Mouse (Mus musculus) embryo, embryonic 11.5 days (tissue): ENCODE data around the gene Serpina11.

Experiments used
- DNase-seq: peaks from one replicate; pipeline ENCODE4 v3.0.0-alpha.2; 2012; ENCODE audit warnings: low read depth, low spot score

The Serpina11 gene

DNA sequence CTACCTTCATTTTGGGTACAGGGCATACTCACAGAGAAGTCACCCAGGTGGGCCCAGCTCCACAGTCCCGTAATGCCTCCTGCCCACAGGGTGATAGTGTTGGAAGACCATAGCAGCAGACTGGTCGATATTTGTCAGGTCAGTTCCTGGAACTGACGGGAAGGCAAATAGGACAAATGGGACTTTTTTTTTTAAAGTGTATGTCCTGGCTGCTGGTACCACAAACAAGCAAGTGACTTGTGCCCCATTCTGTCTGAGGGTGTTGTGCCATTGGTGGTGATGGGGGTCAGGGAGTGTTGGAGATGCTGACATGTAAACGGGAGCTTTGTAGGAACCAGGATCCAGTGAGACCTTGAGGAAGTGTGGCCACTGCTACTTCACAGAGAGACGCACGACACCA is at the start of gene Serpina11:
TSS of gene Serpina11 (minus strand) at position 101 of the 400 bp plus-strand sequence.
- no peak for DNase-seq

DNA sequence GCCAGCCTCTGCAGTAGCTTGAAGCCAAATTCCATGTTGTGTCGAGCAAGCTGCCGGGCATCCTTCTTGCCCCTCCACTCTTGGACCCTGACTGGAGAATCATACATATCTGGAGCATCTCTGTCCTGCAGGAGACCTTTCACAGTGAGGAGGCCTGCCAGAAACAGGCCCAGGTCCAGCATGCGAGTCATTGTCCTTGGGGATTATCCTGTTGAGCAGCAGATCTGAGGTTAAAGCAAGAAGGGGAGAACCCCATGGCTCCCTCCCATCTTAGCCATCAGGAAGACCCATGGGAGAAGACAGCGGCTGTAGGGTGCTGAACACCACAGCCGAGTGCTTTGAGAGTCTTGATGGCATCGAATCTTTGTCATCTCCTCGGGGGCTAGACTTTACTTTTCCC is 48.4 kb upstream of the Serpina11 start:
- no peak for DNase-seq

DNA sequence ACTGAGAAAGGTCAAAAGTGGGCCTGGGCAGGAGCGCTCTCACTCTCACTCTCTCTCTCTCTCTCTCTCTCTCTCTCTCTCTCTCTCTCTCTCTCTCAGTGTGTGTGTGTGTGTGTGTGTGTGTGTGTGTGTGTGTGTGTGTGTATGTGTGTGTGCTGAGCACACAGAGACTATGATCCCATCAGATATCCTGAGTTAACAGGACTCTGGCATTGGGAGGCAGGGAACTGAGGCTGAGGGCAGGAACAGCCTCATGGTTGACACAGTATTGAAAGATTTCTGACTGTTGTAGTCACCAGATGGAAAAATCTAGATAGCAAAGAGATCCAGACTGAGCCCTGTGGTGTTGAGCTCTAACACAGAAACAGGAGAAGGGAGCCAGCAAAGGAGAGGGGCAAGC is 44.0 kb upstream of the Serpina11 start:
- no peak for DNase-seq

DNA sequence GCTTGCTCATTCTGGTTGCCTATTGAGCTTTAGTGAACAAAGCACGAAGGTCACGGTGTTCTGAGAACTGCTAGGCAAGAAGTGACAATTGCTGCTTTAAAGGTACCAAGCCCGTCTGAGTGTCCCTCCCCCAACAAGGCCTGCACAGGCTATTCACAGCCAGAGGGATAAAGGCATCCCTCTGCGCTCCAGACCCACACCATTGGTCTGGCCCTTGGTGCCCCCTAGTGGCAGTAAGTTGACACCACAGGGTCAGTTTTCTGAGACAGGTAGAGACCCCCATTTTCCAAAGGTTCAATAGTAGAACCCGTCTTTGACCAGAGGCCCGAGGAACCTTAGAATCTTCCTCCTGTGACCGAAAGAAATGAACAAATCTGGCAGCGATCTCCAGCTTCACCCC is 40.2 kb upstream of the Serpina11 start:
- no peak for DNase-seq

DNA sequence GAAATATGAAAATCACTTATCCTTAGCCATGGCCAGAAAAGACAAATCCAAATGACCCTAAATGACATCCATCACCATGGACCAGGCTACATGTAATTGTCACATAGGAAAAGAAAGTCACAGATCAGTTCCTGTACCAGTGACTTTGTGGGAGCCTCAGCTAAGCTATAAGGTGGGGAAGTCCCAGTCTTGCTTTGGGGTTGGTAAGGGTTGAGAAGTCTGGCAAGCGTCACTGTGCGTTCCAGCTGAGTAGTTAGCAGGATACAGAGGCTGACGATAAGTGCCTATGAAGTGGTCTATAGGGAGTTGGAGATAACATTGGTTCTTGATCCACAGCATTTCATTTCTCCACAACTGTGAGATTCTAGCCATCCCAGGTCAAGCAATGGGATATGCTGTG is 25.5 kb upstream of the Serpina11 start:
- DNase-seq: no peak

DNA sequence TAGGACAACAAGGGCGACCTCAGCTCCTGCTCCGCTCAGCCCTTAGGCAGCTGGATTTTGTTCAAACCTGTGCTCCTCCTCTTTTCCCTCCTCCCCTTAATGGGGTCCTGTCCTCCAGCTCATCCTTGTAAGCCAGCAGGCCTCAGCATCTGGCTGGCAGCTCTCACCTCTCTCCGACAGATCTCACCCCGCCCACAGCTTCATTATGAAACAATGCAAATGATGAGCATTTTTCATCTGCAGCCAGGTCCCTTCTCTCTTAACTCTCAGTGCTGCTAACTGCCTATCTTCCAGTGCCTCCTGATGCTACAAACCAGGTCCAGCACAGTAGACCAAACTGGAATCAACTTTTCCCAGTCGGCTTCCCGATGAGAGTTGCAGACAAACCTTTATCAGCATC is 23.9 kb upstream of the Serpina11 start, which contains the start of gene Serpina9:
TSS of gene Serpina9 (minus strand) at position 136 of the 400 bp plus-strand sequence.
- DNase-seq: no peak

- no peak for DNase-seq
Observed at GRCm38 (mm10) chr12:104004689-104005088, 14.9 kb upstream of the Serpina11 start.

DNA sequence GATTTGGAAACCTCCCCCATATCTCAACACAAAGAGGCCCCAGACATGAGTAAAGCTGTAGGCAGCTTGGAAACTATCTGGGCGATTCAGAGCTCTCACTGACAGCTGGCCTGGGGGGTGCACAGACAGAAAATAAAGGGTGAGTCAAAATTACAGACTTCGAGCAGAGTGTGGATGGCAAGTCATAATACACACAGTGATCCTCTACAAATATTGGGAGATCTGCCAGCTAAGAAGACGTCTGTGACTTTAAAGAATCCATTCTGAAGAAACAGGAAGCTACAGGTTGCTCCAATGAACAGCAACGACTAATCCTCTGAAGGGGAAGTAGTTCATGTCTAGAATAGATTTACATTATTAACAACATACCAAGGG is 13.5 kb upstream of the Serpina11 start:
- DNase-seq: no peak

DNA sequence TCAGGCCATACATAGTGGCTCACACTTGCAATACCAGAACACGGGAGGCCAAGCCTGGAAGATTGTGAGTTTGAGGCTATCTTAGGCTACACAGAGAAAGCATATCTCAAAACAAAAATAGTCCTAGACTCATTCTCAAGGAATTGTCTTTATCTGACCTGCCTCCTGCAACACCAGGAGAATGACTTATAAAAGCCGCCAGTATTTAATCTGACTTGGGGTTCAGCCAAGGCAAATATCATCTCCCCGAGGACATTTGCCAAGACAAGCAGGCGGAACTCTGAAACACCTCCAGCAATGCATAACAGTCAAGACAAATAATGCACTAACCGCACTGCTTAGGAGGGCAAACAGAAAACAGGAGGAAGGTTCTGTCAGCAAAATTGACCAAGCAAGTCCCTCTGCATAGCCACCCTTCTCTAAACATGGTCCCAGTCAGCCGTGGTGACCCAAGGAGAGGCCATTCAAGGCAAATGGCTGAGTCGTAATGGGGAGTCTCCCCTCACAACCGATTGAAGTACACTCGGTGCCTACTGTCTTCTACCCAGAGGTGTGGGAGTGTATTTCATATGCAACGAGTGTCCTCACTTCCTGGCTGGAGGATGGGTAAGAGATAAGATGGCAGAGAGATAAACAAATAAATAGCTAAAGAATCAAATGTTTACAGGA is 12.9 kb upstream of the Serpina11 start:
- DNase-seq: no peak

DNA sequence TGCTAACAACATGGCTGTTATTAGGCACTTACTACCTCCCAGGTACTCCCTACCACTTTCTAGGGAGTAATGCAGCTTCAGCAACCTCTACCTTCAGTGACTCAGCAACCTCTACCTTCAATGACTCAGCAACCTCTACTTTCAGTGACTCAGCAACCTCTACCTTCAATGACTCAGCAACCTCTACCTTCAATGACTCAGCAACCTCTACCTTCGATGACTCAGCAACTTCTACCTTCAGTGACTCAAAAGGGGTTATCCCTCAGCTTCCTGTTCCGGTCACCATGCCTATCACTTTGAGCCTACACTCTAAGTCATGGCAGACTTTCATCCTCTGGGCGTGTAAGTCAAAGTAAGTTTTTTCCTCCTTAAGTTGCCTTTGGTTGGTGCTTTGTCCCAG is 10.8 kb upstream of the Serpina11 start:
- no peak for DNase-seq

DNA sequence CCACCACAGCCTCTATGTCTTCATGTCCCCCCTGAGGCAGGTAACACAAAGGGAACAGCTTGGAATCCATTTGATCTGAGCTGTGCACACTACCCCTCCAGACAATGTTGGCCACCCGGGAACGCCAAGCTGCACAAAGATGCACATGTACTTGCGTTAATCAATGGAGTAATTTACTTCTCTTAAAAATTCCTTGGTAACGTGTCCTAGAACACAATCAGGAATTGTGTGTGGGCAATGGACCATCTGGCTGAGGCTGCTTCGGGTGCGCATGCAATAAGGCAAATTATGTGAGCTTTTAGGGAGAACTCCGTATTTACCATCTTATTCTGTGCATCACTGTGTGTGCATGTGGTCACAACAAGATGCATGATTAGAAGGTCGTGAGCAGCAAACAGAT is 9.9 kb upstream of the Serpina11 start:
- no peak for DNase-seq

- no peak for DNase-seq
Observed at GRCm38 (mm10) chr12:103996513-103996912, 6.8 kb upstream of the Serpina11 start.

GRCm38 (mm10) chr12:103995292-103996072 is 5.7 kb upstream of the Serpina11 start:
- peak; percentile 51 for DNase-seq

GRCm38 (mm10) chr12:103992945-103993344 is 3.2 kb upstream of the Serpina11 start:
- no peak for DNase-seq

DNA sequence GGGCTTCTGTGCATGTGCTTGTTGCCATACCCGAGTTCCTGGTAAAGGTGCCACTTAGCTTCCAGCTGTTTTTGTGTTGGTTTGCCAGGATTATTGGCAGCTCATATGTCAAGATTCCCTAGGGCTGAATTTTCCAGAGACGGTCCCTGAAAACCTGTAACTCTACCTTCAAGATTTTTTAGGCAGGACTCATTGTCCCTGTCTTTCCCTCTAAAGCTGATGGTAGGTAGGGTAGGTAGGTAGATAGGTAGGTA is 316 bp downstream of the Serpina11 start:
- DNase-seq: no peak

- no peak for DNase-seq
Observed at GRCm38 (mm10) chr12:103988754-103989513, 823 bp downstream of the Serpina11 start.

GRCm38 (mm10) chr12:103985868-103986267 is 3.9 kb downstream of the Serpina11 start:
- DNase-seq: no peak

- DNase-seq: no peak
Observed at GRCm38 (mm10) chr12:103984935-103985334, 4.8 kb downstream of the Serpina11 start.

- no peak for DNase-seq
Observed at GRCm38 (mm10) chr12:103981646-103982360, 8.0 kb downstream of the Serpina11 start.

GRCm38 (mm10) chr12:103978294-103978693 is 11.5 kb downstream of the Serpina11 start:
- no peak for DNase-seq

DNA sequence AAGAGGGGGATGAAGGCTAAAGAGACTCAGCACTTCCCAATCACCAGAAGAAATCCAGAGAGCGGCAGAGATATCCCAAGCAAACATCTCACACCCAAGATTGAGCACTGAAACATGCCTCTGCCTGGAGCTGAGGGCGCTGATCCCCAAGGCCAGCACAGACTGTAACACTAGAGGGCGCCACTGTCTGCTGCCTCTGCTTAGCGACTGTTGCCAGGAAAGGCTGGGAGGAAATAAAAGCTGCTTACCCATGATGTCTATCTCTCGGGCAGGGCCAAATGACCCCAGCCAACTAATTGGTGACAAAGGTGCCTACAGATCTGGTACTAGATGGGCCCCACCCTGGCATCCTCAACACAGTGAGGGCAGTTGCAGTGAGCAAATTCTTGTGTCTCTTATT is 11.9 kb downstream of the Serpina11 start:
- DNase-seq: no peak

DNA sequence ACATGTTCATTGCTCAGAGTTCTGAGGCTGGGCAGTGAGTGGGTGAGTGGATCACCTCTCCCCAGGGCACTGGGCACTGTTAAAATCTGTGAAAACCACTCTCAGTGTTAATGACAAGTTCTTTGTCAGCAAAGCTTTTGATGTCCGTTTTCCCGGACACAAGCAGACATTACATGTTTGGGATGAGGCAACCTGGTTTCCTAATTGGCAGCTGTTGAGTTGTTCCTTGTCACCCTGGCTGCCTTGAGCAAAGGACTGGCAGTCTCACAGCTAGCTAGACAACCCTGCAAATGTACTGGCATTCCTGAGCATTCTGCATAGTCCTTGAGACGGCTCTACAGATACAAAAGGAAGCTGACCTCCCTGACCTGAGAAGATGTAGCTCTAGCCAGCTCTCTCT is 12.7 kb downstream of the Serpina11 start:
- DNase-seq: no peak
